Mouse (Mus musculus): ENCODE measurements around the gene Ifitm6. TPM values are rescaled to one million over a fixed set of nuclear protein-coding genes. Genes with fewer than 3 reads are reported as not detected.
"Not testable (repeated sequence)": the region's sequence is repeated elsewhere in the genome, so short reads cannot be mapped to it uniquely, and the experiment has no call there.

The Ifitm6 gene
- total RNA-seq, 2 experiments from 2014 or later = not detected

- DNase-seq (ENCODE audit: low spot score in 2 of 2) = peak in 1 of 2 experiments; percentile 58
Measured at GRCm38 (mm10) chr7:141008938-141009660, 8.6 kb downstream of the Ifitm6 start.

DNA sequence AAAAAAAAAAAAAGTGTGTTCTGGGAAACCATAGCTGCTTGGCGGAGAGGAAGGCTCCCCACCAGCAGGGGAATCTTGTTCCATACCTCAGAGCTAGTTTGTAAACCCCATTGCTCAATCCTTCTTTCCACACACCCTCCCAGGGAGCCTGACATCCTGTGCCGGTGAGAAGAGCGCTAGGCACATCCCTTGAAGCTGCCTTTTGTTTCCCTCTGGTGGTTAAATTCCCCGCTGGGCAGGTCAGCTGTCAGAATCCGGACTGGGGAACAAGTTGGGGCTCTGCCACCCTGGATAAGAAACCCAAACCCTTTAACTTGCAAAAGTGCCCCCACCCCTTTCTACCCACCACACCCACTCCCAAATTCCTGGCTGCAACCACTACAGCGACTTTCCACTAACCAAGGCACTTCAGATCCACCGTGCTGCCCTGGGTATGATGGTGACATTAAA, 9.4 kb downstream of the Ifitm6 start:
- no peak for DNase-seq (ENCODE audit: low spot score in 2 of 2)

DNA sequence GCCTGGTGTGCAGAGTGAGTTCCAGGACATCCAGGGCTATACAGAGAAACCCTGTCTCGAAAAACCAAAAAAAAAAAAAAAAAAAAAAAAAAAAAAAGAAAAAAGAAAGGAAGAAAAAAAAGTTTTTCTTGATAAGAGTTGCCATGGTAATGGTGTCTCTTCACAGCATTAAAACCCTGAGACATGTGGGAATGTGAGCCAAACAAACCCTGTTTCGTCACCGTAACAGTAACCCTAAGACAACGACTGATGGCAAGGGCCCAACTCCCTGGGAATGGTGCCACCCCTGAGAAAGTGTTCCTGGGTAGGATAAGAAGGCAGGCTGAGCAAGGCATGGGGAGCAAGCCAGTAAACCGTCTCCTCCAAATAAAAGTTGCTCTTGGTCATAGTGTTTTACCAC, 10.8 kb downstream of the Ifitm6 start:
- DNase-seq (ENCODE audit: low spot score in 2 of 2) = peak in 1 of 2 experiments; percentile 12

DNA sequence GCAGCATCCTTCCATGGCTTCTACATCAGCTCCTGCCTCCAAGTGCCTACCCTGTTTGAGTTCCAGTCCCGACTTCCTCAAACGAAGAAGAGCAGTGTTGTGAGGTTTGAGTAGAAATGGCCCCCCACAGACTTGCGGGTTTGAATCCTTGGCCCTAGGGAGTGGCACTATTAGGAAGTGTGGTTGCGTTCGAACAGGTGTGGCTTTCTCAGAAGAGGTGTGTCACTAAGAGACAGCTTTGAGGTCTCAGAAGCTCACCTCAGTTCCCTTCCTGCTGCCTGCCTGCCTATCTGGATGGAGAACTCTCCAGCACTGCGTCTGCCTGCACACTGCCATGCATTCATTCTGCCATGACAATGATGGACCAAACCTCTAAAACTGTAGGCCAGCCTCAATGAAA, 11.3 kb downstream of the Ifitm6 start:
- DNase-seq (ENCODE audit: low spot score in 2 of 2) = no peak

GRCm38 (mm10) chr7:141003248-141004010, 14.3 kb downstream of the Ifitm6 start:
- DNase-seq (ENCODE audit: low spot score in 2 of 2) = no peak

GRCm38 (mm10) chr7:141000881-141001708, 16.6 kb downstream of the Ifitm6 start:
- DNase-seq (ENCODE audit: low spot score in 2 of 2) = no peak

GRCm38 (mm10) chr7:140998853-140999700, 18.6 kb downstream of the Ifitm6 start:
- no peak for DNase-seq (ENCODE audit: low spot score in 2 of 2)

DNA sequence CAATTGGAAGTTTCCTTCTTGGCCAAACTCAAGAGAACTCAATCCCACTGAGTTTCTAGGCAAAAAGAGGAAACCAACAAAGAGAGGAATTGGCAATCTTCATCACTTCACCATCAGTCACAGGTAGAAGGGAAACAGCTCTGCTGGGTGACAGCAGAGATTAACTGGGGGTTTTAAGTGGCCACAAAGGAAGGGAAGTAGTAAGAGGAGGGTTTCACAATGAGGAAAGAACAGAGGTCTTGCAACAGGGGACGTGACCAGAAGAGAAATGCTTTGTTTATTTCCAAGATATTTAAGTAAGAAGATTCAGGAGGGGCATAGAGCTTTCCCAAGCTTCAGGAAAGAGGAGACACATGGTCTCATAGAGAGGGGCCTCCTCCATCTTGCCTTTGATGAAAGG, 19.9 kb downstream of the Ifitm6 start:
- DNase-seq (ENCODE audit: low spot score in 2 of 2) = no peak

- no peak for DNase-seq (ENCODE audit: low spot score in 2 of 2)
Measured at GRCm38 (mm10) chr7:140991117-140991689, 26.5 kb downstream of the Ifitm6 start.

- no peak for DNase-seq (ENCODE audit: low spot score in 2 of 2)
Measured at GRCm38 (mm10) chr7:140990622-140991021, 27.1 kb downstream of the Ifitm6 start.

DNA sequence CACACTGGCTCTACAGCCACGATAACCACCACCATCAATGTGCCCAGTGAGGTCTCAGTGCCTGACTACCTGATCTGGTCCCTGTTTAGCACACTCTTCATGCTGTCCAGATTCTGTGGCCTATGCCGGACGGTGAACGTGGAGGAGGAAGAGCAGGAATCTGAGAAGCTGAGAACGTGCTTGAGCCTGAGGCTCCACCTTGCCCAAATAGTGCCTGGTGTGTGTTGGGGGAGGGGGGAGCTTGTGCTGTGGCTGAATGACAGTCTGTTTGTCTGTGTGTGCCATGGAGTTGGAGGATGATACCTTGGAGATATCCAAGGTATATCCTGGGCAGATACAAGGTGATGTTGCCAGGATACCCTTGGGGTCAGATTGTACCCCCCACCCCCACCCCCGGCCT, 27.5 kb downstream of the Ifitm6 start:
- DNase-seq (ENCODE audit: low spot score in 2 of 2) = no peak

- no peak for DNase-seq (ENCODE audit: low spot score in 2 of 2)
Measured at GRCm38 (mm10) chr7:140989022-140989421, 28.7 kb downstream of the Ifitm6 start.

GRCm38 (mm10) chr7:140987182-140988138, 30.3 kb downstream of the Ifitm6 start:
- peak; percentile 10 to 30 for DNase-seq (ENCODE audit: low spot score in 2 of 2)

- DNase-seq (ENCODE audit: low spot score in 2 of 2) = no peak
Measured at GRCm38 (mm10) chr7:140982971-140983370, 34.8 kb downstream of the Ifitm6 start.

DNA sequence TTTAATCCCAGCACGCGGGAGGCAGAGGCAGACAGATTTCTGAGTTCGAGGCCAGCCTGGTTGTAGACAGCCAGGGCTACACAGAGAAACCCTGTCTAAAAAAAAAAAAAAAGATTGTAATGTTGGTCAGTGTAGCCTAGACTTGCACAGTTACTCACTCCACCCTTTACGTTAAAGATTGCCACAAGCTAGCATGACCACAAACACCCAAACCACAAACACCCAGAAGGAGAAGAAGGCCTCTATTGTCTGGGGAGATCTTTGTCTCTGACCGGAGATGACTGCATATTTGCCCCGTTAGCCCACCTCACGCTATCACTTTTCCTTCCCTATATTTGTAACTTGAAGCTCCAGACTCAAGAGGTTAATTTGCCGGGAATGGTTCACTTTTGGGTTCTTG, 36.0 kb downstream of the Ifitm6 start:
- DNase-seq (ENCODE audit: low spot score in 2 of 2) = no peak

GRCm38 (mm10) chr7:140976720-140977119, 41.0 kb downstream of the Ifitm6 start:
- DNase-seq (ENCODE audit: low spot score in 2 of 2) = not testable (repeated sequence)

DNA sequence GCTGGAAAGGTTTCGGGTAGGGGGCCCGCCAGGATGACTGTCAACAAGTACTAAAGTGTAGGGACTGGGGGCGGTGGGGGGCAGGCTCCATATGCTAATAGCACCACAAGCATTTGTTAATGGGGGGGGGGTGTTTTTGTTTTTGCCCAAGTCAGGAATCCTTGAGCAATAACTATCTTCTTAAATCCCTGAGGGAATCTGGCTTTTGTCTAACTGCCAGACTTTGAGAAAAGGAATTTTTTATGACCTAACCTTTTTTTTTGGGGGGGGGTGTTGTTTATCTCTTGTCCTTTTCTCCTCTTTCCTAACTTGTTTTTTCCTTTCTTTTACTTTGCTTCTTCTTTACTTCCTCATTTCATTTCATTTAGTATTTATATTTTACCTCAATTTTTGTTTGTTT, 42.3 kb downstream of the Ifitm6 start:
- no peak for DNase-seq (ENCODE audit: low spot score in 2 of 2)

- DNase-seq (ENCODE audit: low spot score in 2 of 2) = no peak
Measured at GRCm38 (mm10) chr7:140974940-140975339, 42.8 kb downstream of the Ifitm6 start.

Measured in layer of hippocampus, adult 18-20 months (tissue).